In genomic region chr4:101675726-101676125, GRCm38 (mm10) we compare ENCODE assay signal across 13 mouse cellular contexts. TPM values are rescaled to one million over a fixed set of nuclear protein-coding genes. Genes with fewer than 3 reads are reported as not detected.
A peak's percentile ranks its signal among the peaks of the same experiment; 100 is the strongest.
DNase-seq lines count a peak whose midpoint lies in the region; ATAC-seq lines count a peak whose summit lies in the region.
"Had no signal": no experiment of that assay in that cellular context is flagged by ENCODE, and none has a peak within 500 bp of the region (broad histone marks: within the 10 kb centered on the region; RNA-seq: fewer than 3 reads in every experiment).

No protein-coding gene starts in this region.

- H3K4me3 ChIP-seq in liver, embryonic 16.5 days (ENCODE audit: low read depth, low read length): no peak overlapping the region
- no peak overlapping the region for H3K4me3 ChIP-seq in liver, embryonic 11.5 days (ENCODE audit: low read depth, low read length)
- H3K4me3 ChIP-seq: embryonic facial prominence, embryonic 13.5 days had no signal

- no peak for DNase-seq in liver, embryonic 11.5 days (ENCODE audit: low spot score)
- DNase-seq in heart, adult 8-10 months (ENCODE audit: low spot score): peak; percentile 57
- peak; percentile 70 for DNase-seq in kidney, postnatal 10 days
- DNase-seq in ovary, postnatal 14 days (ENCODE audit: low spot score): peak; percentile 44
- no peak for DNase-seq in layer of hippocampus, postnatal 14 days (ENCODE audit: low spot score in 2 of 2)
- DNase-seq in spleen, adult 12 weeks (ENCODE audit: low spot score): no peak
- DNase-seq: cerebellum, adult 2 months; right cerebral cortex, postnatal 25 days; thymus, postnatal 25 days had no signal

- H3K9ac ChIP-seq in liver, embryonic 16.5 days (ENCODE audit: low read depth, low read length): no peak overlapping the region
- no peak overlapping the region for H3K9ac ChIP-seq in liver, embryonic 11.5 days (ENCODE audit: low read depth, low read length)
- H3K9ac ChIP-seq: embryonic facial prominence, embryonic 13.5 days; hindbrain, embryonic 14.5 days had no signal

- 44% methylated on average over 4 of the region's 4 CpGs for WGBS in liver, embryonic 16.5 days (ENCODE audit: insufficient replicate concordance)
- 73% methylated on average over 4 of the region's 4 CpGs for WGBS in liver, embryonic 11.5 days

- no peaks in the 10 kb centered on the region for H3K27me3 ChIP-seq in liver, embryonic 16.5 days (ENCODE audit: control insufficient read depth, insufficient read depth, low read depth, low read length)
- no peaks in the 10 kb centered on the region for H3K27me3 ChIP-seq in liver, embryonic 11.5 days (replicated peaks; ENCODE audit: control insufficient read depth, insufficient read depth, low read length)
- H3K27me3 ChIP-seq: embryonic facial prominence, embryonic 13.5 days had no signal

- H3K9me3 ChIP-seq in liver, embryonic 16.5 days (replicated peaks; ENCODE audit: control insufficient read depth, low read length): no peaks in the 10 kb centered on the region
- H3K9me3 ChIP-seq in liver, embryonic 11.5 days (ENCODE audit: control insufficient read depth, low read length): no peaks in the 10 kb centered on the region
- H3K9me3 ChIP-seq: embryonic facial prominence, embryonic 13.5 days had no signal

- H3K27ac ChIP-seq in liver, embryonic 16.5 days (ENCODE audit: low read length): 0 out of 2 replicates have a peak overlapping the region, but pooled peaks have one; percentile 34
- no peak overlapping the region for H3K27ac ChIP-seq in liver, embryonic 11.5 days (ENCODE audit: low read depth, low read length)
- H3K27ac ChIP-seq: embryonic facial prominence, embryonic 13.5 days; hindbrain, embryonic 14.5 days had no signal

- no peak overlapping the region for H3K4me2 ChIP-seq in liver, embryonic 16.5 days (ENCODE audit: low read depth, low read length)
- H3K4me2 ChIP-seq in liver, embryonic 11.5 days: no peak overlapping the region
- H3K4me2 ChIP-seq: embryonic facial prominence, embryonic 13.5 days; hindbrain, embryonic 14.5 days had no signal

- no peak for ATAC-seq in liver, embryonic 16.5 days (ENCODE audit: low read depth)
- no peak for ATAC-seq in liver, embryonic 11.5 days (replicated peaks; ENCODE audit: low FRiP score)
- ATAC-seq in erythroblast, adult 5-6 weeks (replicated peaks; ENCODE audit: low FRiP score, poor library complexity, severe bottlenecking): no peak

- H3K36me3 ChIP-seq in liver, embryonic 16.5 days (ENCODE audit: control insufficient read depth, insufficient read depth): no peaks in the 10 kb centered on the region
- H3K36me3 ChIP-seq in liver, embryonic 11.5 days (ENCODE audit: control insufficient read depth, insufficient read depth, low read length): no peaks in the 10 kb centered on the region
- H3K36me3 ChIP-seq: embryonic facial prominence, embryonic 13.5 days had no signal

- no peaks in the 10 kb centered on the region for H3K4me1 ChIP-seq in liver, embryonic 16.5 days (ENCODE audit: control insufficient read depth, low read depth, low read length)
- no peaks in the 10 kb centered on the region for H3K4me1 ChIP-seq in liver, embryonic 11.5 days (replicated peaks; ENCODE audit: control insufficient read depth, insufficient read depth, low read length)
- H3K4me1 ChIP-seq: embryonic facial prominence, embryonic 13.5 days had no signal

RNA-seq across cellular contexts. Expression of gene Leprot, which starts 28.2 kb away (rescaled TPM):
- 44.1 and 50.6 TPM in 2 replicates for polyA plus RNA-seq in liver, embryonic 16.5 days (2015; fragmentation: Nextera tagmentation; extraction: Ambion mirVana)
- 70.8 and 79.0 TPM in 2 replicates for polyA plus RNA-seq in liver, embryonic 11.5 days (2014; fragmentation: Nextera tagmentation; extraction: Ambion mirVana)
- total RNA-seq in heart, adult 8-10 months (2022): 10 to 100 TPM; 24.6 to 30.6 (median 25.8) TPM
- total RNA-seq in layer of hippocampus, postnatal 14 days (2021): 10 to 100 TPM; 28.1 to 33.2 TPM
- 16.1 and 21.9 TPM in 2 replicates for total RNA-seq in erythroblast, adult 5-6 weeks (2015; ENCODE audit: low replicate concordance)
- 26.3 and 31.0 TPM in 2 replicates for total RNA-seq in erythroblast, adult 5-6 weeks (2017; ENCODE audit: low replicate concordance)

RNA-seq across cellular contexts. Expression of gene Lepr, which starts 41.5 kb away (rescaled TPM):
- polyA plus RNA-seq in liver, embryonic 16.5 days (2015; fragmentation: Nextera tagmentation; extraction: Ambion mirVana): 1.5 and 1.9 TPM in 2 replicates
- polyA plus RNA-seq in liver, embryonic 11.5 days (2014; fragmentation: Nextera tagmentation; extraction: Ambion mirVana): 0.43 and 0.91 TPM in 2 replicates
- 1 to 10 TPM; 2.5 to 5.6 (median 4.7) TPM for total RNA-seq in heart, adult 8-10 months (2022)
- total RNA-seq in layer of hippocampus, postnatal 14 days (2021): 1 to 10 TPM; 2.4 to 5.0 TPM
- 33.0 TPM in 1 of 2 replicates, not detected in the other for total RNA-seq in erythroblast, adult 5-6 weeks (2015; ENCODE audit: low replicate concordance)
- 1.3 and 7.9 TPM in 2 replicates for total RNA-seq in erythroblast, adult 5-6 weeks (2017; ENCODE audit: low replicate concordance)

Comparison
In these comparisons a context has a peak if more than half of its experiments do, and no peak if none do; other contexts are left out.
1. DNase-seq: peak in heart, adult 8-10 months (single experiment), kidney, postnatal 10 days (single experiment) and ovary, postnatal 14 days (single experiment); none in liver, embryonic 11.5 days (single experiment), layer of hippocampus, postnatal 14 days (0 of 2) and spleen, adult 12 weeks (single experiment).